Mouse (Mus musculus) MEL (cell line): Measurements from ENCODE around the gene Mettl7b.
A peak's percentile ranks its signal among the peaks of the same experiment; 100 is the strongest.

Source experiments
- CHD2 ChIP-seq: IDR thresholded peaks from 2 replicates; pipeline ENCODE4 v1.6.1; 2011; ENCODE audit warnings: low read length, improper control_type of control experiment
- CTCF ChIP-seq, 3 experiments: IDR thresholded peaks in 2 of 3; conservative IDR thresholded peaks in 1 of 3; 2 replicates each; pipeline ENCODE4 v1.5.1; 2011 to 2012; ENCODE audit warnings: low read length in 3 of 3, low read depth in 2 of 3, mild to moderate bottlenecking in 2 of 3, improper control_type of control experiment in 1 of 3, inconsistent platforms in 1 of 3, mixed read lengths in 1 of 3, moderate library complexity in 1 of 3; ENCODE audit not compliant: control insufficient read depth in 1 of 3, insufficient read depth in 1 of 3, poor library complexity in 1 of 3, severe bottlenecking in 1 of 3
- E2F4 ChIP-seq: IDR thresholded peaks from 2 replicates; pipeline ENCODE4 v1.6.1; 2011; ENCODE audit warnings: low read depth, low read length, improper control_type of control experiment, borderline replicate concordance
- EP300 ChIP-seq, 2 experiments: IDR thresholded peaks; 2 replicates each; pipeline ENCODE4 v1.6.1; 2011; ENCODE audit warnings: improper control_type of control experiment in 2 of 2, low read length in 2 of 2, low read depth in 1 of 2, mild to moderate bottlenecking in 1 of 2
- HCFC1 ChIP-seq: IDR thresholded peaks from 2 replicates; pipeline ENCODE4 v1.6.1; 2012; ENCODE audit warnings: low read depth, mild to moderate bottlenecking, inconsistent platforms, low read length, improper control_type of control experiment, moderate library complexity
- POLR2A ChIP-seq, 2 experiments: IDR thresholded peaks; 2 replicates each; pipeline ENCODE4 v1.6.1; 2011 to 2012; ENCODE audit warnings: low read length in 2 of 2, mild to moderate bottlenecking in 2 of 2, control low read depth in 1 of 2, improper control_type of control experiment in 1 of 2, low read depth in 1 of 2, moderate library complexity in 1 of 2; ENCODE audit not compliant: control insufficient read depth in 1 of 2, insufficient read depth in 1 of 2, poor library complexity in 1 of 2
- TBP ChIP-seq: IDR thresholded peaks from 2 replicates; pipeline ENCODE4 v1.8.0; 2011; ENCODE audit warnings: low read depth, low read length, improper control_type of control experiment
- UBTF ChIP-seq: IDR thresholded peaks from 2 replicates; pipeline ENCODE4 v1.6.1; 2012; ENCODE audit warnings: low read depth, mild to moderate bottlenecking, inconsistent platforms, low read length, improper control_type of control experiment, moderate library complexity, borderline replicate concordance; ENCODE audit not compliant: insufficient read depth
- USF1 ChIP-seq: IDR thresholded peaks from 2 replicates; pipeline ENCODE4 v1.6.1; 2014; ENCODE audit warnings: low read depth, mild to moderate bottlenecking, inconsistent platforms, low read length, improper control_type of control experiment, moderate library complexity
- ZKSCAN1 ChIP-seq: IDR thresholded peaks from 2 replicates; pipeline ENCODE4 v1.6.1; 2012; ENCODE audit warnings: low read depth, mild to moderate bottlenecking, inconsistent platforms, low read length, improper control_type of control experiment, moderate library complexity

GRCm38 (mm10) chr10:128913219-128913618 is 47.6 kb downstream of the Mettl7b start:
- TF ChIP-seq USF1 (no peak), POLR2A (IDR thresholded peaks at IDR 0.05; ENCODE audit: control insufficient read depth in 1 of 2, insufficient read depth in 1 of 2, low read depth in 1 of 2, low read length in 2 of 2, poor library complexity in 1 of 2) (no peak), HCFC1 (0 out of 2 replicates have a peak, but pooled peaks have one; percentile 26), UBTF (no peak), EP300 (IDR thresholded peaks at IDR 0.05; ENCODE audit: low read depth in 1 of 2, low read length in 2 of 2) (no peak), TBP (no peak), CHD2 (no peak), CTCF (IDR thresholded peaks at IDR 0.05 in 2 of 3, conservative IDR thresholded peaks at IDR 0.05 in 1 of 3; ENCODE audit: control insufficient read depth in 1 of 3, insufficient read depth in 1 of 3, low read depth in 2 of 3, low read length in 3 of 3, poor library complexity in 1 of 3, severe bottlenecking in 1 of 3) (peak; percentile 96 to 100 (median 96)), E2F4 (no peak), ZKSCAN1 (no peak)
